ENCODE assay signal across 9 mouse cellular contexts in the genomic region with DNA sequence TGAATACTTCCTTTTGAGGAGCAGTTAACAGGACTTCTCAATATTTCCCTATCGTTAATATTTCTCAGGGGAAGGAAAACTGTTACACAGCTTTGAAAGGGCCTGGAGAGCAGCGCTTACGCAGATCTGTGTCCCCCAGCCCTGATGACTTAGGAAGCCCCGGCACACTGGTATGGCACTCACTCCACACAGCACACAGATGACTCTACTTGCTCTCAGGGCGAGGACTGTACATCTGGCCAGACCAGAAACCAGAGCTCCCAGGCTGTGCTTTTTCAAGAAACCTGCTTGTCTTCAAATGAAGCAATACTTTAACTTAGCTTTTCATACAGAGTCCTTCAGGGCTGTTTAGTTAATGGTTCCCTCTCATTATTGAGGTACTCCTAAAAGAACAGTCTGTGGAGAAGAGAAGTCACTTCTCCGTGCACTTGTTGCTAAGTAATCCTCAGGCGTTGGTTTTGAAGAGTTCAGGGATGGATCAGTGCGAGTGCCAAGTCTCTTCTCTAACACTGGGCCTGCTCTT. TPM values are rescaled to one million over a fixed set of nuclear protein-coding genes. Genes with fewer than 3 reads are reported as not detected.
DNase-seq lines count a peak whose midpoint lies in the region; ATAC-seq and TF ChIP-seq lines count a peak whose summit lies in the region.
"Had no signal": no experiment of that assay in that cellular context is flagged by ENCODE, and none has a peak within 500 bp of the region (broad histone marks: within the 10 kb centered on the region; RNA-seq: fewer than 3 reads in every experiment).

No protein-coding gene starts in this region.

- H3K4me3 ChIP-seq in heart, adult 2 months = peak overlapping the region; percentile 93
- H3K4me3 ChIP-seq in hindbrain, embryonic 15.5 days = peak overlapping the region; percentile 0
- no peak overlapping the region for H3K4me3 ChIP-seq in midbrain, embryonic 12.5 days

- no peaks in the 10 kb centered on the region for H3K27me3 ChIP-seq in heart, adult 2 months (ENCODE audit: control insufficient read depth, insufficient read depth, low read length)
- H3K27me3 ChIP-seq in hindbrain, embryonic 15.5 days = no peaks in the 10 kb centered on the region
- H3K27me3 ChIP-seq in midbrain, embryonic 12.5 days = peaks cover 28% of the 10 kb centered on the region

- peaks cover 6% of the 10 kb centered on the region; the same call in 1 of the 2 replicates for H3K79me2 ChIP-seq in heart, adult 2 months (replicated peaks; ENCODE audit: control insufficient read depth, insufficient read depth, low read length)

- no peak for TF ChIP-seq POLR2A in heart, adult 2 months (IDR thresholded peaks at IDR 0.05; ENCODE audit: insufficient read depth, low read depth, low read length)
- TF ChIP-seq POLR2A in brain, embryonic 14.5 days (IDR thresholded peaks at IDR 0.05; ENCODE audit: borderline replicate concordance, extremely low read depth, insufficient read depth, insufficient read length, poor library complexity, severe bottlenecking) = no peak

- peak overlapping the region; percentile 99 for H3K27ac ChIP-seq in heart, adult 2 months
- 0 out of 2 replicates have a peak overlapping the region, but pooled peaks have one; percentile 0 for H3K27ac ChIP-seq in hindbrain, embryonic 15.5 days (replicated peaks)
- 0 out of 2 replicates have a peak overlapping the region, but pooled peaks have one; percentile 8 for H3K27ac ChIP-seq in midbrain, embryonic 12.5 days (replicated peaks)

- DNase-seq in heart, adult 2 months = peak in 1 of 2 experiments; percentile 20
- no peak for DNase-seq in heart, adult 8-10 months (ENCODE audit: low spot score)
- DNase-seq in brain, embryonic 14.5 days (ENCODE audit: low read depth) = peak; percentile 17
- no peak for DNase-seq in cerebellum, adult 9-11 months
- DNase-seq in adrenal gland, postnatal 36 days = no peak
- DNase-seq: layer of hippocampus, postnatal 36 days had no signal

- TF ChIP-seq CTCF in heart, adult 2 months (IDR thresholded peaks at IDR 0.05) = no peak
- TF ChIP-seq CTCF in brain, embryonic 14.5 days (IDR thresholded peaks at IDR 0.05; ENCODE audit: borderline replicate concordance, extremely low read depth, insufficient read depth, insufficient read length) = no peak

- WGBS in heart, adult 2 months = 31% methylated on average over 8 of the region's 8 CpGs
- WGBS in hindbrain, embryonic 15.5 days = 54% methylated on average over 8 of the region's 8 CpGs
- 57% methylated on average over 8 of the region's 8 CpGs for WGBS in midbrain, embryonic 12.5 days

- peaks cover 42% of the 10 kb centered on the region for H3K36me3 ChIP-seq in heart, adult 2 months (ENCODE audit: control insufficient read depth, insufficient read depth, low read length)
- no peaks in the 10 kb centered on the region for H3K36me3 ChIP-seq in hindbrain, embryonic 15.5 days
- no peaks in the 10 kb centered on the region for H3K36me3 ChIP-seq in midbrain, embryonic 12.5 days

- H3K9me3 ChIP-seq in hindbrain, embryonic 15.5 days = no peaks in the 10 kb centered on the region
- H3K9me3 ChIP-seq in midbrain, embryonic 12.5 days = no peaks in the 10 kb centered on the region

- H3K4me2 ChIP-seq in hindbrain, embryonic 15.5 days = peak overlapping the region; percentile 79
- peak overlapping the region; percentile 27 for H3K4me2 ChIP-seq in midbrain, embryonic 12.5 days (replicated peaks)

- no peak for ATAC-seq in hindbrain, embryonic 15.5 days (ENCODE audit: low FRiP score, low read depth)
- no peak for ATAC-seq in midbrain, embryonic 12.5 days (ENCODE audit: low FRiP score, low read depth)
- no peak for ATAC-seq in inflammation-experienced regulatory T-cells, adult 6 months

- peak overlapping the region; percentile 72 for H3K9ac ChIP-seq in heart, adult 2 months (ENCODE audit: low read depth, low read length)
- H3K9ac ChIP-seq in hindbrain, embryonic 15.5 days = no peak overlapping the region
- H3K9ac ChIP-seq in midbrain, embryonic 12.5 days (replicated peaks) = 0 out of 2 replicates have a peak overlapping the region, but pooled peaks have one; percentile 15

- H3K4me1 ChIP-seq in heart, adult 2 months (ENCODE audit: control insufficient read depth, insufficient read depth, low read length) = peaks cover 25% of the 10 kb centered on the region
- H3K4me1 ChIP-seq in hindbrain, embryonic 15.5 days (replicated peaks) = peaks cover 78% of the 10 kb centered on the region
- H3K4me1 ChIP-seq in midbrain, embryonic 12.5 days = peaks cover 70% of the 10 kb centered on the region

- intact Hi-C loops in heart, adult 2 months (cut with DNase I) = loop anchor here (2.0 to 5.0 kb wide), 4 partner anchors 106 to 914 kb away; partner anchors contain the start of genes Man1a2 and Slc22a15

- TF ChIP-seq EP300 in heart, adult 2 months (IDR thresholded peaks at IDR 0.05; ENCODE audit: insufficient read depth, low read depth, low read length) = no peak

RNA-seq across cellular contexts. Expression of gene Atp1a1, which starts 3.4 kb away (rescaled TPM):
- 100 to 1,000 TPM; 800 to 832 TPM for total RNA-seq in heart, adult 2 months (2021)
- 523 and 821 TPM in 2 replicates for polyA plus RNA-seq in heart, adult 2 months (2012; rRNA removed)
- 100 to 1,000 TPM; 757 to 917 (median 814) TPM for total RNA-seq in heart, adult 8-10 months (2022)
- 118 and 129 TPM in 2 replicates for polyA plus RNA-seq in brain, embryonic 14.5 days (2012; rRNA removed)
- polyA plus RNA-seq in hindbrain, embryonic 15.5 days (2015; fragmentation: Nextera tagmentation; extraction: Ambion mirVana) = 69.3 and 72.6 TPM in 2 replicates
- 46.3 and 50.9 TPM in 2 replicates for polyA plus RNA-seq in midbrain, embryonic 12.5 days (2016; fragmentation: Nextera tagmentation; extraction: Ambion mirVana)
- polyA plus RNA-seq in inflammation-experienced regulatory T-cells, adult 6 months (2017; shearing (Covaris generic)) = 10 to 100 TPM in 2 of 3 experiments, 1 to 10 TPM in 1; 9.7 to 26.3 (median 14.9) TPM
- total RNA-seq in adrenal gland, postnatal 36 days (2021) = 100 to 1,000 TPM; 823 to 834 TPM

Comparison
In these comparisons a context has a peak if more than half of its experiments do, and no peak if none do; other contexts are left out.
1. H3K27ac ChIP-seq: peak in every context shown above with its lines; median percentile 99 in heart, adult 2 months; 8 in midbrain, embryonic 12.5 days; 0 in hindbrain, embryonic 15.5 days.